Mouse (Mus musculus): ENCODE results near the gene Xlr3c.
"Not testable (repeated sequence)": the region's sequence is repeated elsewhere in the genome, so short reads cannot be mapped to it uniquely, and the experiment has no call there.

The Xlr3c gene

GRCm38 (mm10) chrX:73265270-73265669 is at the start of gene Xlr3c:
Gene Xlr3c (minus strand): TSS chrX:73265390.
- not testable (repeated sequence) for DNase-seq (ENCODE audit: low spot score in 2 of 2)

DNA sequence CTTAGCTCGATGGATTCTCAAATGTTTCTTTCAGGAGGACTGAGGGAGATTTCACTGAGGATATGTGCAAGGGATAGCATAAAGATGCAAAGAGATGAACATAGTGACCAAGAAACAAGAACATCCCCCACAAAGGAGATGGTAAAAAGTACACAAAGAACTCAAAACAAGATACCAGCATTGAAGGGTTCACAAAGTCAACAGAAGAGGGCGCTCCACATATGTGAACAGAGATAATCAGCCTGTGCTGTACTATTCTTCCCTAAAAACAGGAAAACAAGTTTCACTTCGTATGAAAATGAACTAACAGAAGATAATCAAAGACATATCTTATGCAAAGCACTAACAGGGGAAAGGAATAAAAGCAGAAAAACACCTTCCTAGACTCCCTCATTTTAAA is 47.3 kb upstream of the Xlr3c start:
- DNase-seq (ENCODE audit: low spot score in 2 of 2) = no peak

GRCm38 (mm10) chrX:73295745-73296144 is 30.6 kb upstream of the Xlr3c start:
- DNase-seq (ENCODE audit: low spot score in 2 of 2) = not testable (repeated sequence)

DNA sequence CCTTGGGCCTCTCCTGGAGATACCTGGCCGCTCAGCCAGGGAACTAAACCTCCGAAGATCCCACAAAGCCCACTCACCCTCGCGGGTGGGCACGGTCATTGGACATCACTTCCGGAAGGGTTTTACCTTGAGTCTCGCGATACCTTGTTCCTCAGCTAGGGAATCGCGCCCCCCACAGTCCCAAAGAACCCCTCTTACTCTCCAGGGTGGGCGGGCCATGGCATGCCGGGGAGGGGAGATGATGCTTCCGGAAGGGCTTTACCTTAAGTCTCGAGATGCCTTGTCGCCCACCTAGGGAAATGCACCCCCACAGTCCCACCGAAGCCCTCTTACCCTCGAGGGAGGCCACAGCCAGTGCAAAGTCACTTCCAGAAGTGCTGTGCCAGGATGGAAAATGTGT is 27.7 kb upstream of the Xlr3c start, which contains the start of the genes Xlr5a and Xlr5c:
Gene Xlr5a, minus strand, starts transcription at position 101 of the 400 bp plus-strand sequence.
Gene Xlr5c, minus strand, starts transcription at position 101 of the 400 bp plus-strand sequence.
- not testable (repeated sequence) for DNase-seq (ENCODE audit: low spot score in 2 of 2)

GRCm38 (mm10) chrX:73262428-73262827 is 2.8 kb downstream of the Xlr3c start:
- DNase-seq (ENCODE audit: low spot score in 2 of 2) = not testable (repeated sequence)

- not testable (repeated sequence) for DNase-seq (ENCODE audit: low spot score in 2 of 2)
These were observed 22.3 kb downstream of the Xlr3c start, which contains the start of gene Xlr4c for GRCm38 (mm10) chrX:73242821-73243325. Gene Xlr4c (minus strand): TSS chrX:73243130.

DNA sequence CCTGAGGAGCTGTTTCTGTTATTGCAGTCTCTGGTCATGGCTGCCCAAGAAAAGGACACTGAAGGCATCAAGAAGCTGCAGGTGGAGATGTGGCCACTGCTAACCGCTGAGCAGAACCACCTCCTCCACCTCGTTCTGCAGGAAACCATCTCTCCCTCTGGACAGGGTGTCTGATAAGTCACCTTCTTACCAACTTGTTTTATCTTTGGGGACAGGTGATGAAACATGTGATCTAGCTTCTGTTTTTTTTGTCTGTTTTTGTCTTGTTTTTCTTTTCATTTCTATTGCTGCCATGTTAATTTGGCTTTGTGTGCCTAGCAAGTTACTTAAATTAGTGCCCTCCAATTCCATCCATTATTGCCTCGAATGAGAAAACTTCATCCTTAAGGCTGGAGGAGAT is 35.9 kb downstream of the Xlr3c start:
- no peak for DNase-seq (ENCODE audit: low spot score in 2 of 2)

GRCm38 (mm10) chrX:73228606-73229214 is 36.5 kb downstream of the Xlr3c start:
- DNase-seq (ENCODE audit: low spot score in 2 of 2) = peak; percentile 33 to 62

DNA sequence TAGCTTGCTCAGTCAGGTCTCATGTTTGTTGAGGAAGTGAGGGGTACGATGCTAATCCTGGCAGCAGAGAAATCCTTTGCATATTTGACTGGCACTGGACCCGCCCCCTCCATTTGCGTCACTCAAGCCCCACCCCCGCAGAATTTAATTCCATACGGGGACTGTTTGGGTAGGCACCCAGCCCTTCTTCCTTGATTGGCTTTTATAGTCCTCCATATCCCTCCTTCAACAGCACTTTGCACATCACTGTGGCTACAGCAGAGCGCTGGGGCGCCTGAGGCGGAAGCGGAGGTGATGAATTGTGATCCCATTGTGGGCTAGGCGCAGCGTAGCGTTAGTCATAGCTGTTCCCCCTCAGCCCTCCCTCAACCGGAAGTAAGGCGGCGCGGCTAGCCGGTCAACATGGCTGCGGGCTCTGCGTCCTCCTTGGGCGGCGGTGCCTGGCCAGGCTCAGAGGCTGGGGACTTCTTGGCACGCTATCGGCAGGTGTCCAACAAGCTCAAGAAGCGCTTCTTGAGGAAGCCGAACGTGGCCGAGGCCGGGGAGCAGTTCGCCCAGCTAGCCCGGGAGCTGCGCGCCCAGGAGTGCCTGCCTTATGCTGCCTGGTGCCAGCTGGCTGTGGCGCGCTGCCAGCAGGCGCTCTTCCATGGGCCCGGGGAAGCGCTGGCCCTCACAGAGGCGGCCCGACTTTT is 37.1 kb downstream of the Xlr3c start, which contains the start of gene F8a:
Gene F8a, plus strand, starts transcription at position 378 of the 692 bp plus-strand sequence.
- peak; percentile 74 for DNase-seq (ENCODE audit: low spot score in 2 of 2)

DNA sequence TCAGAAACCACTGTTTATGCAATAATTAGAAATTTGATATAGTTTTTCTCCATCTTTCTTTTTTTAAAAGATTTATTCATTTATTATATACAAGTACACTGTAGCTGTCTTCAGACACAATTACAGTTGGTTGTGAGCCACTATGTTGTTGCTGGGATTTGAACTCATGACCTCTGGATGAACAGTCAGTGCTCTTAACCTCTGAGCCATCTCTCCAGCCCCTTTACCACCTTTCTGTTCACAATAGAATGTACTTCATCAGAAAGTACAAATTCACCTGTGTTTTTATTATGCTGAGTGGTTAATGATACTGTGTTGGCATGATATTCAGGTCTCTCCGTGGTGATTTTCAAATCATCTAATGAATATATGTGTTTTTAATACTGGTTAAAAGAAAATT is 39.8 kb downstream of the Xlr3c start:
- DNase-seq (ENCODE audit: low spot score in 2 of 2) = no peak

GRCm38 (mm10) chrX:73213819-73214564 is 51.2 kb downstream of the Xlr3c start, which contains the start of gene Xlr4b:
Gene Xlr4b (plus strand): TSS chrX:73214333.
- not testable (repeated sequence) for DNase-seq (ENCODE audit: low spot score in 2 of 2)

All from urinary bladder, postnatal 4 days (tissue).